Mouse (Mus musculus): Measurements from ENCODE around the gene Atp1b3. TPM values are rescaled to one million over a fixed set of nuclear protein-coding genes. Genes with fewer than 3 reads are reported as not detected.

Atp1b3 gene
- total RNA-seq, 2 experiments from 2014 or later, result 169 to 187 TPM

DNA sequence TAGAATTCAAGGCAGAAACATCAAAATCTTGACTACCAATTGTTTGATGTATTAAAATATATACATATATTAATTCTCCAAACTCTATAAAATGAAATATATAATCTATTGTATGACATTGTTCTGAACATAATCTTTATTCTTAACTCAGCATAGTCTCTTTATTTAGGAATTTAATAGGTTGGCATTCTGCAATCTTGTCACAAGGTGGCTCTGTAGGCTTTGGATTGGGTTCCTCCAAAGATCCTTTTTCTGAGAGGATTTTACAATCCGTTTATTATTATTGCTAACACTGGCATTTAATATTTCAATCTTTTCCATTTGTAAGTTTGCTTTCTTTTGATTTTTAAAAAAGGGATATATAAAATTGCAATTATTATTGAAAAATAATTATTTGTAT lies 79.3 kb downstream of the Atp1b3 start:
- no peak for DNase-seq (ENCODE audit: low spot score in 2 of 2)

Other genes with a start within 250 kb of the Atp1b3 start
- 1 to 10 TPM; 3.8 to 4.5 TPM for gene Gk5, start 245.1 kb downstream of the Atp1b3 start, total RNA-seq (2021)
- 10 to 100 TPM; 45.7 to 60.1 TPM for gene Tfdp2, start 168.2 kb downstream of the Atp1b3 start, total RNA-seq (2021)
- 10 to 100 TPM; 78.4 to 80.0 TPM for gene Rnf7, start 114.2 kb upstream of the Atp1b3 start, total RNA-seq (2021)
- under 1 TPM in 1 of 2 experiments, not detected in 1; 0.16 TPM for gene Gm28729, start 160.8 kb upstream of the Atp1b3 start, total RNA-seq (2021)

Measured in adrenal gland, adult 18-20 months (tissue).